Mouse (Mus musculus) heart, embryonic 14.5 days (tissue): ENCODE results near the gene Ski. TPM values are rescaled to one million over a fixed set of nuclear protein-coding genes. Genes with fewer than 3 reads are reported as not detected.

Source experiments
- ATAC-seq: fragments of 200-750 bp; cut with Nextera tagmentation; 2 replicates; pipeline ENCODE4 v1.8.0; 2017; ENCODE audit warnings: low read depth, moderate TSS enrichment; ENCODE audit not compliant: insufficient number of reproducible peaks, insufficient read depth, low FRiP score
- H3K27ac ChIP-seq, 2 experiments: fragments of 200-500 bp in 1 of 2; fragments of 300-500 bp in 1 of 2; sonication (generic) in 1 of 2; replicated peaks in 1 of 2; 2 replicates each; pipeline ENCODE4 v1.5.1; 2012 to 2014; ENCODE audit warnings: low read depth in 2 of 2, low read length in 2 of 2, control low read depth in 1 of 2, mild to moderate bottlenecking in 1 of 2, mixed read lengths in 1 of 2; ENCODE audit not compliant: control insufficient read depth in 1 of 2, insufficient read depth in 1 of 2
- H3K27me3 ChIP-seq: fragments of 300-500 bp; sonication (generic); 2 replicates; pipeline ENCODE4 v1.6.1; 2014; ENCODE audit warnings: mild to moderate bottlenecking, low read length, control low read depth; ENCODE audit not compliant: control insufficient read depth, insufficient read depth
- H3K36me3 ChIP-seq: fragments of 300-500 bp; sonication (generic); 2 replicates; pipeline ENCODE4 v1.6.1; 2014; ENCODE audit warnings: mild to moderate bottlenecking, control low read depth, low read length, mixed read lengths; ENCODE audit not compliant: control insufficient read depth, insufficient read depth
- H3K4me1 ChIP-seq, 2 experiments: fragments of 200-500 bp in 1 of 2; fragments of 300-500 bp in 1 of 2; sonication (generic) in 1 of 2; 2 replicates each; pipeline ENCODE4 v1.6.1; 2012 to 2014; ENCODE audit warnings: low read length in 2 of 2, control low read depth in 1 of 2, mixed read lengths in 1 of 2; ENCODE audit not compliant: control insufficient read depth in 2 of 2, insufficient read depth in 2 of 2
- H3K4me2 ChIP-seq: fragments of 300-500 bp; sonication (generic); 2 replicates; pipeline ENCODE4 v1.6.1; 2014; ENCODE audit warnings: mild to moderate bottlenecking, low read length
- H3K4me3 ChIP-seq, 2 experiments: fragments of 200-500 bp in 1 of 2; fragments of 300-500 bp in 1 of 2; sonication (generic) in 1 of 2; 2 replicates each; pipeline ENCODE4 v1.5.1; 2012 to 2014; ENCODE audit warnings: low read length in 2 of 2, mild to moderate bottlenecking in 2 of 2, control low read depth in 1 of 2, low read depth in 1 of 2, moderate library complexity in 1 of 2; ENCODE audit not compliant: control insufficient read depth in 1 of 2, insufficient read depth in 1 of 2
- H3K9ac ChIP-seq: fragments of 300-500 bp; sonication (generic); 2 replicates; pipeline ENCODE4 v1.6.1; 2014; ENCODE audit warnings: mild to moderate bottlenecking, low read length
- H3K9me3 ChIP-seq: fragments of 300-500 bp; sonication (generic); 2 replicates; pipeline ENCODE4 v1.6.1; 2016; ENCODE audit warnings: low read length, control low read depth; ENCODE audit not compliant: control insufficient read depth
- WGBS: fragments of 180-500 bp; shearing (Covaris S2); extraction: QIAGEN DNeasy Blood & Tissue Kit; methylation state at CpG from one replicate; pipeline ENCODE4 v1.1.7; 2014; 5-methylcytosine and 5-hydroxymethylcytosine counted together
- polyA plus RNA-seq: library from polyadenylated mRNA; unstranded; fragments of >200 nt; fragmentation: Nextera tagmentation; extraction: Ambion mirVana; gene quantifications from 2 replicates; pipeline ENCODE4 v1.2.1, GENCODE M21; 2014

Ski gene
- polyA plus RNA-seq, 1 experiment from 2014 or later: 16.2 TPM

DNA sequence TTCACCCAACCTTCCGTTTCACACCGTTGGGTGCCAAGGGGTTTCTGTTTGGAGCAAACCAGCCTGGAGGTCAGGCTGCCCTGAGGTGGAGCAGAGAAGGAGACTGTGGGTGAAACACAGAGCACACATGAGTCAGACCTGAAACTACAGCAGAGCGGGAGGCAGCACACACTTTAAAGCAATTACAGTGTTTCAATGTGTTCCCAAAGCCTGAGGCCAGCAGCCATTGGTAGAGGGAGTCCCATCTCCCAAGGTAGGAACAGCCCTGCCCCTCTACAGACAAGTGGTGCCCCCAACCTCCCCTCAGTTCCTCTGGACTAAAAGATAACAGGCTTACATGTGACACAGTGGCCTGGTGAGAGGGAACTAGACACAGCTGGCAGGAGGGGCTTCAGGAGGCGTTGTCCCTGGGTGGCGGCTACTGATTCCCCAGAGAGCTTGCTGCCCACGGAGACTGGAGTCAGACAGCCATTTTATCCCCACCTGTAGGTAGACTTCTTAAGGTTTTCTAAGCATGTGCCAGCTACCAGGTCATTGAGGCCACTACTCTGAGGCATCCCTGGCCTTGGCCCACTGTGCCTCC, 104.9 kb downstream of the Ski start:
- Histone ChIP-seq H3K36me3 (no peaks in the 10 kb centered on the region), H3K9ac (no peak overlapping the region), H3K4me2 (no peak overlapping the region), H3K9me3 (no peaks in the 10 kb centered on the region), H3K4me1 (peaks cover 24 to 27% of the 10 kb centered on the region in 2 experiments), H3K27ac (no peak overlapping the region), H3K4me3 (no peak overlapping the region), H3K27me3 (no peaks in the 10 kb centered on the region)
- WGBS: 73% methylated on average over 6 of the region's 6 CpGs
- no peak for ATAC-seq

DNA sequence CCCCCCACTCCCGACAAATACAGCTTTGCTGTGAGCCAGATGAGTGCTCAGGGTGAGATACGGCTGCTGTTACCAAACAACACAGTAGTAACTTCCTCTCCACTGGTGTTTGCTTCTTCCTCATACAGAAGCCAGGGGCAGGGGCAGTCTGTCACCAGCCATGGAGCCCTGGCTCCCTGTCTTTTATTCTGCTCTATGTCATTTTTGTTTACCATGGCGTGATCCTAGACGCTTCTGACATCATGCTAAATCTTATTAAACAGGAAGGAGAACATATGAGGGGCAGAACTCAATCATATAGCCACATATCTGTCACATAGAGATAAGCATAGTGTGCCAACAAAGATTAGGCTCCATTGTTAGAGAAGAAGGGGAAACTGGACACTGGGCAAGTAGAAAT, 105.8 kb downstream of the Ski start:
- H3K4me1 ChIP-seq: peaks cover 17 to 20% of the 10 kb centered on the region in 2 experiments
- 74% methylated on average over 4 of the region's 4 CpGs for WGBS
- no peaks in the 10 kb centered on the region for H3K27me3 ChIP-seq
- no peak overlapping the region for H3K27ac ChIP-seq
- no peak overlapping the region for H3K4me2 ChIP-seq
- no peaks in the 10 kb centered on the region for H3K9me3 ChIP-seq
- no peak for ATAC-seq
- no peaks in the 10 kb centered on the region for H3K36me3 ChIP-seq
- H3K4me3 ChIP-seq: no peak overlapping the region
- H3K9ac ChIP-seq: no peak overlapping the region

DNA sequence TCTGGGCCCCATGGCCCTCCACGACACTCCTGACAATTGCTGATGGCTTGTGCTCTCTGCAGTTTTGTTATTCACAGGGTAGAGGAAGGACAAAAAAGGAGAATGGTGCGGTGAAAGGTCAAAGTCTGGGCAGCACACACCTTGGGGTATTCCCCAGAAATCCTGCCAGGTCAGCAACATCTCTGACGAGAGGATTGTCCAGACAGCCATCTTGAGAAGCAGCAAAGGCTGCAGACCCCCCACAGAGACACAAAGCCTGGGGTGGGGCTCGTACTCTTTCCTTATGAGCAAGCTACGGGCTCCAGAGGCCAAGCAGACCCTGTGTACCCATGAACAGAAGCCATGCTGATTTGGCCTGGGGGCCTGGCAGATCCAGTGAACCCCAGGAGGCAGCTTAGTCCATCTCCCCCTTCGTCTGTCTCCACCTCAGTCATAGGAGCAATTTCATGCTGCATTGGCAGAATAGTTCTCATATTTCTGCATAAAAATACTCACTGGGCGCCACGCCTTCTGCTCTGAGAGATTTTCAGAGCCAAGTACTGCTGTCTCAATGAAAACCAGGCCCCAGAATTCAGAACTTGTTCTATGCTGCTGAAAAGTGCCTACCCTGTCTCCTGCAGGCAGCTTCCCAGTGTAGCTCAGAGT, 108.5 kb downstream of the Ski start:
- Histone ChIP-seq H3K4me1 (peaks cover 8% of the 10 kb centered on the region in 2 experiments), H3K27ac (no peak overlapping the region), H3K36me3 (no peaks in the 10 kb centered on the region), H3K4me2 (no peak overlapping the region), H3K9ac (no peak overlapping the region), H3K4me3 (no peak overlapping the region), H3K9me3 (no peaks in the 10 kb centered on the region), H3K27me3 (no peaks in the 10 kb centered on the region)
- ATAC-seq: no peak
- WGBS: 57% methylated on average over 8 of the region's 8 CpGs

DNA sequence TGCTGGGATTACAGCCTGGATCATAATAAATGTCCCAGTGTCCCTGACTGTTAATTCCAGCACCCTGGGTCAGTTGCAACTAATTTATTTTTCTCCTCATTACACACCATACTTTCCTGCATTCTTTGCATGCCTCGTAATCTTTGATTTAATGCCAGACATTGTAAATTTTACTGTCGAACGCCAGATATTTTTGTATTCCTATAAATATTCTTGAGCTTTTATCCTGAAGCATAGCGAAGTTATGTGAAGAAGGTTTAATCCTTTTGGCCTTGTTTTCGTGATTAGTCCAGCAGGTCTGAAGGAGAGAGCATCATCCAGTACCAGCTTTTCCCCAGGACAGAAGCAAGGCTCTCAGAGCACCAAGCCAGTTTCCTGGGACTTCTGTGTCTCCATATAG, 112.9 kb downstream of the Ski start:
- WGBS: 69% methylated on average over 5 of the region's 5 CpGs
- no peak for ATAC-seq
- Histone ChIP-seq H3K9me3 (no peaks in the 10 kb centered on the region), H3K36me3 (no peaks in the 10 kb centered on the region), H3K9ac (no peak overlapping the region), H3K4me1 (peaks cover 8% of the 10 kb centered on the region in 2 experiments), H3K4me2 (no peak overlapping the region), H3K27ac (no peak overlapping the region), H3K27me3 (no peaks in the 10 kb centered on the region), H3K4me3 (no peak overlapping the region)

DNA sequence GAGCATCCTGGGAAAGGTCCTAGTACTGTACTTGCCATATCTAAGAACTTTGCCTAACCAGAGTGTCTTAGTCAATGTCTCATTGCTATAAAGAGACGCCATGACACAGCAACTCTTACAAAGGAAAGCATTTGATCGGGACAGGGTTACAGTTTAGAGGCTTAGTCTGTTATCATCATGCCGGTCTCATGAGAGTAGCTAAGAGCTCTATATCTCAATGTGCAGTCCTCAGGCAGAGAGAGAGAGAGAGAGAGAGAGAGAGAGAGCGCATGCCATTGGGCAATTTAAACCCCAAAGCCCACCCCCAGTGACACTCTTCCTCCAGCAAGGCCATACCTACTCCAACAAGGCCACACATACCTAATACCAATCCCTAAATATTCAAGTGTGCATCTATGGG, 114.5 kb downstream of the Ski start:
- Histone ChIP-seq H3K27me3 (no peaks in the 10 kb centered on the region), H3K36me3 (no peaks in the 10 kb centered on the region), H3K9ac (no peak overlapping the region), H3K4me1 (no peaks in the 10 kb centered on the region; a peak in 1 of 4 replicates), H3K27ac (no peak overlapping the region), H3K4me2 (no peak overlapping the region), H3K9me3 (no peaks in the 10 kb centered on the region), H3K4me3 (no peak overlapping the region)
- 68% methylated on average over 4 of the region's 4 CpGs for WGBS
- no peak for ATAC-seq

Other genes with a start within 250 kb of the Ski start
- gene Plch2, start 165.8 kb downstream of the Ski start, polyA plus RNA-seq: 0.16 and 0.22 TPM in 2 replicates
- gene Pex10, start 155.6 kb downstream of the Ski start, polyA plus RNA-seq: 5.6 and 7.7 TPM in 2 replicates
- 131 and 141 TPM in 2 replicates for gene Rer1, start 136.2 kb downstream of the Ski start, polyA plus RNA-seq
- gene Morn1, start 136.0 kb downstream of the Ski start, polyA plus RNA-seq: 2.5 and 3.0 TPM in 2 replicates
- gene Faap20, start 27.2 kb upstream of the Ski start, polyA plus RNA-seq: 68.5 and 74.8 TPM in 2 replicates
- gene Prkcz, start 138.8 kb upstream of the Ski start, polyA plus RNA-seq: 6.4 and 8.5 TPM in 2 replicates
- gene Gabrd, start 175.5 kb upstream of the Ski start, polyA plus RNA-seq: not detected in 2 replicates
- gene Cfap74, start 186.6 kb upstream of the Ski start, polyA plus RNA-seq: 0.63 and 0.86 TPM in 2 replicates
- not detected in 2 replicates for gene Tmem52, start 246.5 kb upstream of the Ski start, polyA plus RNA-seq